Mouse (Mus musculus) B cell, adult 2 months (primary cell): ENCODE measurements around the gene Wdr3.

ENCODE experiments used
- DNase-seq, 2 experiments: peaks; one replicate each; pipeline ENCODE4 v3.0.0; 2022

Wdr3 gene

DNA sequence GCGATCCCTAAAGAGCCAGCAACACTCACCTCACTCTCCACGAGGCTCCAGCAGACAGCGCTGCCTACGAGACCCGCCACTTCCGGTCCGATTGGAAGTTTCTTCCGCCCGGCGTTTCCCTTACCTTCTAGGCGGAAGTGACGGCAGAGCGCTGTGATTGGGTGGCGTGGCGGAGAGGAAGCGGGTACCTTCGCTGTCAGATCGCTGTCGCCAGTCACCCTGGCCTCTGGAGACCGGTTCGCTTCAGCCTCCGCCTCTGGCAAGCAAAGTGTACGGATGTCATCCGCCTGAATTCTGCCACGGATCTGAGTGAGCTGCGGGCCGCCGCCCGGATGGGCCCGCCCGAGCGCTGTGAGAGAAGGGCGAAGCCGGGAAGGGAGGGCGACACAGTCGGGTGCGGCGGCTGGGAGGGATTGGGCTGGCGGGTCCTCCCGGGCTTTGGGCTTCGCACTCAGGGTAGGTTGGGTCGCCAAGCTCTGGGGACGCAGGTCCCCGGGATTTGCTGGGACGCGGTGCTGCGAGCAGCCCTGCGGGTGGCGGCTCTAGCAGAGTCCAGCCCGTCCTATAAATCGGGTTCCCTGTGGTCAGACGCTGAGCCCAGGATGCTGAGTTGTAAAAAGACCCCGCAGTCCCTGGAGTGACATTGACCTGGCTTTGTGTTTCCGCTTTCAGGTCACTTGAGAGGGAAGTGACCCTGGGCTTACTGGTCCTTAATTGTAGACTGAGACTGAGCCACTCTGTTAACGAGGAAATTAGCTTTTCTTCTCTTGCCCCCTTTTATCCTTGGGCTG lies at the start of gene Wdr3, which contains the start of gene Gdap2:
Gene Wdr3, minus strand, starts transcription at position 93 of the 791 bp plus-strand sequence.
Gene Gdap2, plus strand, starts transcription at position 67 of the 791 bp plus-strand sequence.
- DNase-seq, result peak; percentile 93 to 94

- no peak for DNase-seq
Observed at GRCm38 (mm10) chr3:100206973-100207372, 44.8 kb upstream of the Wdr3 start.

DNA sequence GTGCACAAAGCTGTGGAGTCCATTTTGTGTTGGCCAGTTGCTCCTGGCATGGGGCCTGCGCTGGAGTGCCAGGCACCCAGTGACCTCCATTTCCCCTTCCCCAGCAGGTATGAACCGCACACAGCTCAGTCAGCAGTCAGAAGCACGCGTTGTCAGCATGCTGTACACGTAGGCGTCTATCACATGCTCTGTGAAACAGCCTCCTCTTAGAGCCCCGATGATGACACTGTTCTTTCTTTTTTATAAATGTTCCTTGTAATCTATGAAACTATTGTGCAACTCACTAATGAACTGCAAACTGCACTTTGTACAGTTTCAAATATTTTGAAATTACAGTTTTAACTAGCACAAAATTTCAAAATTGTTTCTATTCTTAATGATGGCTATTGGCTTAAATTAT lies 39.3 kb upstream of the Wdr3 start:
- no peak for DNase-seq

- no peak for DNase-seq
Observed at GRCm38 (mm10) chr3:100194210-100194609, 32.0 kb upstream of the Wdr3 start.

- DNase-seq, result no peak
Observed at GRCm38 (mm10) chr3:100189861-100190260, 27.7 kb upstream of the Wdr3 start.

- peak; percentile 24 to 45 for DNase-seq
Observed at GRCm38 (mm10) chr3:100189444-100189843, 27.2 kb upstream of the Wdr3 start.

DNA sequence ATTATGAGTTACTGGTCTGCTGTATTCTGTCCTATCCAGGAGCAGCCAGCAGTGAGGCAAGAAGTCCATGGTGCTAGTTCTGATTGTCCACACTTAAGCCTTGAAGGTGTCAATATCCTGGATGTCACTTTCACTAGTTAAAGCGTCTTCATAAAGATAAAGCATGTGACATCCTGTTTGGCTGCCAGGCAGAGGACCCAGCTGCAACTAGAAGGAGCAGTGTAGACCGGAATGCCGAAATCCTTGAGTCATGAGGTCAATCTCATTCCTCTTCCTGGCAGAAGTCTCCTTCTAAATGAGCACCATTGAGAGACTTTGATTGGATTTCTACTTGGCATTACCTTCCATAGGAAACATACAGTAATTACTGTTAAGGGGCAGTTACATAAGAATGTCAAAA lies 18.3 kb upstream of the Wdr3 start:
- DNase-seq, result no peak

GRCm38 (mm10) chr3:100176031-100176430 lies 13.8 kb upstream of the Wdr3 start:
- DNase-seq, result peak in 1 of 2 experiments; percentile 6

DNA sequence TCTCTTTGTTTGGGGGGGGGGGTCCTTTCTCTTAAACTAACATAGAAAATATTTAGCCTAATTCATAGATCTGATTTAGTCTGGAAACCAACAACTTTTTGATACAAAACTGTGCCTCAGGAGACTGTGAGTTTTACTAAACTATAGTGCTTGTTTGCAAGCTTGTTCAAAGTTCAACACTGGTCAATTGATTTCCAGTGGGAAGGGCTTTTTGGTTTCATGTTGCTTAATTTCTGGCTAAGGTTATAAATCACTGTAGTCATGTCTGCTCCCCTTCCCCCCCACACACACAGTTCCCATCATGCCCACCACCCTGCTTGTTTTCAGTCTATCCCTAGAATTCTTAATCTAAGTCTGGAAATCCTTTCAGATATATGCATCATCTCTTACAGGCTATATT lies 2.8 kb upstream of the Wdr3 start:
- no peak for DNase-seq

DNA sequence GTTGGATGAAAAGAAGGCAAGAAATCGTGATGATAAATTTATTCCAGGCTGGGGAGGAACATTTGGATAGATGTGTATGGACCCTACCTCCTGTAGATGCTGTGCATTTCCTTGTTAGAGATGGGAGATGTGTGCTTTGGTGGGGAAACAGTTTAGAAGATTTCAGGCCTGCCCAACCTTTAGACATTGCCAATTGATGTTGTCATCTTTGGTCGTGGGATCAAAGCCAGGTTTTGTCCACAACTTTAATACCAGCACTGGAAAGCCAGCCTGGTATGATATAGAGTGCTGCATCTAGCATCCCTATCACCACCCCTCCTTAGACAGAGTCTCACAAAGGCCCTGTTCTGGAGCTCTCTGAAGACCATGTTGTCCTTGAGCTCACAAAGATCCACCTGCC lies 1.3 kb upstream of the Wdr3 start:
- no peak for DNase-seq

GRCm38 (mm10) chr3:100161665-100162314 lies 417 bp downstream of the Wdr3 start:
- no peak for DNase-seq

DNA sequence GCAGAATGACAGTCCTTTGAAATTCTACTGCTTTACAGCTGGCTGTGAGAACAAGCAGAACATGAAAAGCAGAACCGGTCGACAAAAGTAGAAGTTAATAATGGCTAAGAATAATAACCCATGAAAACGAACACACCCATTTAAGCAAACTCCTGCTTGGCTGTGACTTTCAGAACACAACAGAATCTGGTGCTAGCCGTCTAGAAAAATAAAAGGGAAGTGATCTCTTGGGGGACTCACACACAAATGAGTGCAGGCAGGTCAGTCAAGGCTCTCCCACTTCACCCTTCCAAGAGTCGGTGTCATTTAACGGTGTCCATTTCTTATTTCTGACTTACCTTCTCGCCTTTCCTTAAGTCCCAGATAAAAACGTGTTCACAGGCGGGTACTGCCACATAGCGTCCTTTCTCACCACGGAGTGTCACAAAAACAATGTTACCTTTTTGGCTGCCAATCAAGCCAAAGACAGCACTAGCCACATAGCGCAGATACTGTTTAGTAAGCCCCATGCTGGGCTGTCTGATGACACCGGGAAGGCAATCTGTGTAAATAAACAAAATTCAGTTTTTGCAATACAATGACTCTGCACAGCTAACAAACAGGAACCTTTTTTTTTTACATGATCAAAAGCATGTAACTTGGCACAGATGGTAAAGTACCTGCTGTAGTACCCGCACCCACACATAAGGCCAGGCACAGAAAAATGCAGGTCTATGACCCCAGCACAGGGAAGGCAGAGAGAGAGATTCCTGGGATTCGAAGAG lies 1.3 kb downstream of the Wdr3 start:
- peak in 1 of 2 experiments; percentile 3 for DNase-seq

DNA sequence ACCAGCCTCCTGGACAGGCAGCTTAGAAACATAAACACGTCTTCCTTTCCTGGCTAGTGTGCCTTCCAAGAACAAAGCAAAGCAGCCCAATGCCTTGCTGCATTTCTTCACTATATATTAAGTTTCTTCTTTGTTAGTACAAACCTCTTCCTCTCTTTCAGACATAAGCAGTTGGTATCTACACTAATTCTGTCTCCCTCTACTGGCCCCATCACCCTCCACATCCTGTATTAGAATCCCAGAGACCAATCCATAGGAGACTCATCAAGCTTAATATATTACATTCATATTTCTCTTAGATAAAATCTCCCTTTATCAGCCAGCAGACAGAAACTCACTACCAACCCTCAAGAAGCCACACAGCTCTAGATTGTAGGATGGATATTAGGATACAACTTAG lies 39.8 kb downstream of the Wdr3 start:
- no peak for DNase-seq

- DNase-seq, result no peak
Observed at GRCm38 (mm10) chr3:100121961-100122360, 40.2 kb downstream of the Wdr3 start.

GRCm38 (mm10) chr3:100118681-100119080 lies 43.5 kb downstream of the Wdr3 start:
- no peak for DNase-seq

- no peak for DNase-seq
Observed at GRCm38 (mm10) chr3:100106736-100107135, 55.5 kb downstream of the Wdr3 start.

- DNase-seq, result no peak
Observed at GRCm38 (mm10) chr3:100102386-100103092, 59.7 kb downstream of the Wdr3 start.
